Comparison of ENCODE assay signal across 26 mouse cellular contexts in genomic region chr13:41094160-41094559, GRCm38 (mm10). TPM values are rescaled to one million over a fixed set of nuclear protein-coding genes. Genes with fewer than 3 reads are reported as not detected.
"Had no signal": no experiment of that assay in that cellular context is flagged by ENCODE, and none has a peak within 500 bp of the region (broad histone marks: within the 10 kb centered on the region; RNA-seq: fewer than 3 reads in every experiment).

No protein-coding gene starts in this region.

- H3K27me3 ChIP-seq: midbrain, embryonic 13.5 days; neural tube, embryonic 13.5 days had no signal

- H3K36me3 ChIP-seq: limb, embryonic 10.5 days; limb, embryonic 13.5 days; liver, embryonic 12.5 days; liver, embryonic 15.5 days; midbrain, embryonic 13.5 days; neural tube, embryonic 13.5 days had no signal

- H3K4me2 ChIP-seq: limb, embryonic 13.5 days; liver, embryonic 12.5 days; liver, embryonic 15.5 days; midbrain, embryonic 13.5 days; neural tube, embryonic 13.5 days had no signal

- DNase-seq: kidney, adult 18-20 months; kidney, adult 9 months; kidney, postnatal 14 days; layer of hippocampus, adult 9-11 months; liver; lung, adult 18-20 months; right cerebral cortex, adult 18-20 months; right cerebral cortex, postnatal 14 days; right cerebral cortex, postnatal 4 days; thymus, adult 2 months; thymus, postnatal 14 days; thymus, postnatal 4 days had no signal

- H3K9me3 ChIP-seq: limb, embryonic 10.5 days; limb, embryonic 13.5 days; liver, embryonic 12.5 days; liver, embryonic 15.5 days; midbrain, embryonic 13.5 days; neural tube, embryonic 13.5 days had no signal

- H3K27ac ChIP-seq: layer of hippocampus, adult 2 months; limb, embryonic 10.5 days; limb, embryonic 13.5 days; liver, embryonic 12.5 days; liver, embryonic 15.5 days; macrophage; midbrain, embryonic 13.5 days; neural tube, embryonic 13.5 days; stomach, postnatal 0 days had no signal

- H3K4me1 ChIP-seq: limb, embryonic 13.5 days; midbrain, embryonic 13.5 days; neural tube, embryonic 13.5 days had no signal

- H3K9ac ChIP-seq: limb, embryonic 13.5 days; liver, embryonic 12.5 days; liver, embryonic 15.5 days; midbrain, embryonic 13.5 days; neural tube, embryonic 13.5 days had no signal

- H3K4me3 ChIP-seq: layer of hippocampus, adult 2 months; limb, embryonic 10.5 days; limb, embryonic 13.5 days; liver, embryonic 12.5 days; liver, embryonic 15.5 days; midbrain, embryonic 13.5 days; myocyte; neural tube, embryonic 13.5 days had no signal

- ATAC-seq: liver, embryonic 12.5 days; midbrain, embryonic 13.5 days had no signal

RNA-seq across cellular contexts. Expression of gene Gcm2, which starts 16.7 kb away (rescaled TPM):
- polyA plus RNA-seq: kidney, embryonic 16.5 days; large intestine, adult 2 months; limb, embryonic 10.5 days; limb, embryonic 13.5 days; liver, embryonic 12.5 days; liver, embryonic 15.5 days; lung, embryonic 16.5 days; macrophage; midbrain, embryonic 13.5 days; myocyte; neural tube, embryonic 13.5 days; stomach, embryonic 14.5 days; stomach, postnatal 0 days had no signal

RNA-seq across cellular contexts. Expression of gene Sycp2l, which starts 19.9 kb away (rescaled TPM):
- polyA plus RNA-seq: kidney, embryonic 16.5 days; large intestine, adult 2 months; limb, embryonic 10.5 days; limb, embryonic 13.5 days; liver, embryonic 12.5 days; liver, embryonic 15.5 days; lung, embryonic 16.5 days; macrophage; midbrain, embryonic 13.5 days; myocyte; neural tube, embryonic 13.5 days had no signal
